Mouse (Mus musculus): ENCODE results near the gene Zcchc17.

- TF ChIP-seq CTCF (IDR thresholded peaks at IDR 0.05; ENCODE audit: insufficient read depth, low read length) = no peak
- TF ChIP-seq POLR2A (IDR thresholded peaks at IDR 0.05; ENCODE audit: borderline replicate concordance, extremely low read depth, low read depth, low read length) = no peak
These were observed 55.0 kb downstream of the Zcchc17 start for GRCm38 (mm10) chr4:130304746-130305145.
